ENCODE assay signal across 19 mouse cellular contexts in the genomic region with DNA sequence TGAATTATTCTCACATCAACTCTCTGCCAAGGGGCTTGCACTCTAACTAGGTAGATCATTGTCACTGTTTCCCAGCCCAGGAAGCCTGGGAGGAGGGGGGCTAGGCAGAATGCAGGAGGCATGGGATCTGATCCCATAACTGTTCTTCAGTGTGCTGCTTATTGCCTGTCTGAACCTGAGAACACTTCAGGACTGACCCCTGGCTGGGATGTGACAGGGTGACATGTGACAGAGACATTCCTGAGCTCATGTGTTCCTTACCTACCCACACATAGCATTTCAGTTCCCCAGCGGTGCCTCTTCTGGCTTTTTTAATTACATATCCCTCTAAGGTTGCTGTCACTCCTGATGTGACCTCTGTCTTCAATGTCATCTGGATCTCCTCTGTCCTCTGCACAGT. TPM values are rescaled to one million over a fixed set of nuclear protein-coding genes. Genes with fewer than 3 reads are reported as not detected.
A peak's percentile ranks its signal among the peaks of the same experiment; 100 is the strongest.
DNase-seq lines count a peak whose midpoint lies in the region; ATAC-seq lines count a peak whose summit lies in the region.
"Had no signal": no experiment of that assay in that cellular context is flagged by ENCODE, and none has a peak within 500 bp of the region (broad histone marks: within the 10 kb centered on the region; RNA-seq: fewer than 3 reads in every experiment).

No protein-coding gene starts in this region.

- no peaks in the 10 kb centered on the region for H3K9me3 ChIP-seq in heart, embryonic 13.5 days
- no peaks in the 10 kb centered on the region for H3K9me3 ChIP-seq in kidney, embryonic 16.5 days (ENCODE audit: low read length)
- H3K9me3 ChIP-seq in embryonic facial prominence, embryonic 13.5 days, result no peaks in the 10 kb centered on the region
- no peaks in the 10 kb centered on the region for H3K9me3 ChIP-seq in limb, embryonic 15.5 days
- H3K9me3 ChIP-seq: hindbrain, embryonic 15.5 days; neural tube, embryonic 15.5 days had no signal

- peaks cover 80% of the 10 kb centered on the region for H3K4me1 ChIP-seq in heart, embryonic 13.5 days
- H3K4me1 ChIP-seq in kidney, embryonic 16.5 days (ENCODE audit: insufficient read depth, low read length), result peaks cover 57% of the 10 kb centered on the region
- H3K4me1 ChIP-seq in embryonic facial prominence, embryonic 13.5 days, result peaks cover 15% of the 10 kb centered on the region
- peaks cover 18% of the 10 kb centered on the region; the same call in 1 of the 2 replicates for H3K4me1 ChIP-seq in limb, embryonic 15.5 days

- peak overlapping the region; percentile 57; the same call in 1 of the 2 replicates for H3K9ac ChIP-seq in heart, embryonic 13.5 days
- no peak overlapping the region for H3K9ac ChIP-seq in kidney, embryonic 16.5 days (replicated peaks; ENCODE audit: low read length)
- no peak overlapping the region for H3K9ac ChIP-seq in embryonic facial prominence, embryonic 13.5 days
- H3K9ac ChIP-seq in limb, embryonic 15.5 days, result no peak overlapping the region
- H3K9ac ChIP-seq: hindbrain, embryonic 15.5 days; neural tube, embryonic 15.5 days had no signal

- H3K4me2 ChIP-seq in heart, embryonic 13.5 days, result no peak overlapping the region
- no peak overlapping the region for H3K4me2 ChIP-seq in kidney, embryonic 16.5 days (replicated peaks; ENCODE audit: low read depth, low read length)
- no peak overlapping the region for H3K4me2 ChIP-seq in embryonic facial prominence, embryonic 13.5 days
- no peak overlapping the region for H3K4me2 ChIP-seq in limb, embryonic 15.5 days
- H3K4me2 ChIP-seq: hindbrain, embryonic 15.5 days; neural tube, embryonic 15.5 days had no signal

- no peak for DNase-seq in heart, adult 8-10 months (ENCODE audit: low spot score)
- no peak for DNase-seq in kidney, adult 18-20 months
- no peak for DNase-seq in gastrocnemius, postnatal 14 days
- DNase-seq: adrenal gland, adult 8-10 months; cerebellum, adult 18-20 months; gastrocnemius, postnatal 10 days; kidney, postnatal 10 days; liver; lung, adult 2 months; lung, postnatal 4 days; retina, postnatal 1 day had no signal

- no peaks in the 10 kb centered on the region for H3K27me3 ChIP-seq in heart, embryonic 13.5 days (replicated peaks)
- no peaks in the 10 kb centered on the region for H3K27me3 ChIP-seq in kidney, embryonic 16.5 days (ENCODE audit: insufficient read depth, low read length)
- no peaks in the 10 kb centered on the region for H3K27me3 ChIP-seq in embryonic facial prominence, embryonic 13.5 days
- no peaks in the 10 kb centered on the region for H3K27me3 ChIP-seq in limb, embryonic 15.5 days
- H3K27me3 ChIP-seq: hindbrain, embryonic 15.5 days; neural tube, embryonic 15.5 days had no signal

- no peak overlapping the region for H3K4me3 ChIP-seq in heart, embryonic 13.5 days
- no peak overlapping the region for H3K4me3 ChIP-seq in kidney, embryonic 16.5 days (ENCODE audit: low read length)
- no peak overlapping the region for H3K4me3 ChIP-seq in embryonic facial prominence, embryonic 13.5 days
- H3K4me3 ChIP-seq in limb, embryonic 15.5 days, result no peak overlapping the region
- H3K4me3 ChIP-seq: hindbrain, embryonic 15.5 days; neural tube, embryonic 15.5 days had no signal

- intact Hi-C loops in gastrocnemius, postnatal 14 days (cut with DNase I; ENCODE audit: low total_unique reads), result no loop called here

- peak overlapping the region; percentile 82 for H3K27ac ChIP-seq in heart, embryonic 13.5 days (replicated peaks)
- no peak overlapping the region for H3K27ac ChIP-seq in kidney, embryonic 16.5 days (ENCODE audit: low read length)
- H3K27ac ChIP-seq in embryonic facial prominence, embryonic 13.5 days, result no peak overlapping the region
- 0 out of 2 replicates have a peak overlapping the region, but pooled peaks have one; percentile 27 for H3K27ac ChIP-seq in limb, embryonic 15.5 days
- H3K27ac ChIP-seq: hindbrain, embryonic 15.5 days; neural tube, embryonic 15.5 days had no signal

- 34% methylated on average over 1 of the region's 1 CpGs for WGBS in heart, embryonic 13.5 days
- WGBS in kidney, embryonic 16.5 days, result 58% methylated on average over 1 of the region's 1 CpGs
- WGBS in embryonic facial prominence, embryonic 13.5 days, result 63% methylated on average over 1 of the region's 1 CpGs
- 63% methylated on average over 1 of the region's 1 CpGs for WGBS in limb, embryonic 15.5 days

- H3K36me3 ChIP-seq in heart, embryonic 13.5 days, result peaks cover 53% of the 10 kb centered on the region
- no peaks in the 10 kb centered on the region for H3K36me3 ChIP-seq in kidney, embryonic 16.5 days (ENCODE audit: insufficient read depth, low read length)
- no peaks in the 10 kb centered on the region for H3K36me3 ChIP-seq in embryonic facial prominence, embryonic 13.5 days
- peaks cover 9% of the 10 kb centered on the region; the same call in 1 of the 2 replicates for H3K36me3 ChIP-seq in limb, embryonic 15.5 days
- H3K36me3 ChIP-seq: hindbrain, embryonic 15.5 days; neural tube, embryonic 15.5 days had no signal

- ATAC-seq in heart, embryonic 13.5 days (ENCODE audit: extremely low read depth, insufficient number of reproducible peaks, low FRiP score, low TSS enrichment), result no peak; the same call in 1 of the 2 replicates
- ATAC-seq in kidney, embryonic 16.5 days (ENCODE audit: low FRiP score, low TSS enrichment), result peak; percentile 46
- 0 out of 2 replicates have a peak, but pooled peaks have one; percentile 13 for ATAC-seq in embryonic facial prominence, embryonic 13.5 days (ENCODE audit: insufficient number of reproducible peaks, insufficient read depth, low FRiP score, low TSS enrichment, low read depth)
- ATAC-seq in limb, embryonic 15.5 days (ENCODE audit: insufficient number of reproducible peaks, low FRiP score, low TSS enrichment, low read depth), result no peak
- ATAC-seq: CD4-positive, CD25-positive, alpha-beta regulatory T cell, adult 4 months had no signal

RNA-seq across cellular contexts. Expression of a gene that starts 49.5 kb away (rescaled TPM):
- polyA plus RNA-seq in heart, embryonic 13.5 days (2015; fragmentation: Nextera tagmentation; extraction: Ambion mirVana), result 202 and 217 TPM in 2 replicates
- 1 to 10 TPM; 4.1 to 9.4 (median 6.5) TPM for total RNA-seq in heart, adult 8-10 months (2022)
- polyA plus RNA-seq in kidney, embryonic 16.5 days (2015; fragmentation: Nextera tagmentation; extraction: Ambion mirVana), result 83.8 and 93.0 TPM in 2 replicates
- 126 and 130 TPM in 2 replicates for polyA plus RNA-seq in embryonic facial prominence, embryonic 13.5 days (2015; fragmentation: Nextera tagmentation; extraction: Ambion mirVana)
- 204 and 225 TPM in 2 replicates for polyA plus RNA-seq in limb, embryonic 15.5 days (2015; fragmentation: Nextera tagmentation; extraction: Ambion mirVana)
- total RNA-seq in gastrocnemius, postnatal 14 days (2021), result 10 to 100 TPM; 32.3 to 38.6 TPM
- total RNA-seq: MEL had no signal

Comparison
In these comparisons a context has a peak if more than half of its experiments do, and no peak if none do; other contexts are left out.
1. ATAC-seq: peak in kidney, embryonic 16.5 days (single experiment) and embryonic facial prominence, embryonic 13.5 days (single experiment); none in heart, embryonic 13.5 days (single experiment) and limb, embryonic 15.5 days (single experiment).
2. H3K27ac ChIP-seq: peak in heart, embryonic 13.5 days (single experiment) and limb, embryonic 15.5 days (single experiment); none in kidney, embryonic 16.5 days (single experiment) and embryonic facial prominence, embryonic 13.5 days (single experiment).